Mouse (Mus musculus): ENCODE data around the gene P3h1.
A peak's percentile ranks its signal among the peaks of the same experiment; 100 is the strongest.

GRCm38 (mm10) chr4:119239181-119239682 is 6.5 kb downstream of the P3h1 start:
- TF ChIP-seq CTCF (IDR thresholded peaks at IDR 0.05; ENCODE audit: extremely low read depth, insufficient read depth, insufficient read length, insufficient replicate concordance), result peak; percentile 46; the same call in 1 of the 2 replicates
- TF ChIP-seq POLR2A (IDR thresholded peaks at IDR 0.05; ENCODE audit: low read depth, low read length), result no peak
